Mouse (Mus musculus): Measurements from ENCODE around the gene 9930022D16Rik. TPM values are rescaled to one million over a fixed set of nuclear protein-coding genes. Genes with fewer than 3 reads are reported as not detected.

9930022D16Rik gene
- polyA plus RNA-seq, 1 experiment from 2014 or later = not detected

DNA sequence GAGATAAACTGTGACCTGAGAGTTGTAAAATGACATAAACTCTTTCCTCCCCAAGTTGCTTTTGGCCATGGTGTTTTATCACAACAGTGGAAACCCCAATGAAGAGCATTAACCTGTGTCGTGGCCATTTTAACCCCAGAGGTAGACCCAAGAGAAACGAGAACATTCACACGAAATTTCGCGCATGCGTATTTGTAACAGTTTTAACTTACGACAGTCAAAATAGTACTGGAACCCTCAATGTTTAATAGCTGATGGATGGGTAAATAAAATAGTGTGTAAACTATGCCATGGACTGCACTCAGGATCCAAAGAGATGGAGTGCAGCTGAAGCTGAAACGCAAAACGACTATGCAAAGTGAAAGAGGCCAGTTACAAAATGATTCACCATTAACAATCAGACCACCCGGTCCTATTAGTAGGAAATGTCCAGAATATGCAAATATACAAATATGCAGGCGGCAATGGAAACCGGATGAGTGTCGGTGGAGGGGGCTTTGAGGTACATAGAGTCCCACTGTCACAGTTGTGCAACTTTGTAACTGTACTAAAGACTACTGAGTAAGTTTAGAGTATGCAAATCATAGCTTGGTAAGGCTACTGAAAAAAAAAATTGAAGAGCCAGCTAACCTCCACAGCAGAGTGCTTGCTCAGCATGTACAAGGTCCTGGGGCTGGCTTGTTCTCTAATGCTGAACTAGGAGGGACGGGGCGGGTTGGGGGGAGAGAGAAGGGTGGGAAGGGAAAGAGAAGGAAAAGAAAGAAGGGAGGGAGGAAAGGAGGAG is 3.3 kb upstream of the 9930022D16Rik start:
- Histone ChIP-seq H3K9ac (ENCODE audit: low read length) (no peak overlapping the region), H3K4me3 (ENCODE audit: low read length) (no peak overlapping the region), H3K27ac (ENCODE audit: low read length) (no peak overlapping the region), H3K4me1 (replicated peaks; ENCODE audit: control insufficient read depth, insufficient read depth, low read length) (peaks cover 1% of the 10 kb centered on the region; the same call in 1 of the 2 replicates), H3K4me2 (ENCODE audit: low read depth, low read length) (no peak overlapping the region), H3K9me3 (ENCODE audit: control insufficient read depth, low read length) (no peaks in the 10 kb centered on the region), H3K36me3 (ENCODE audit: control insufficient read depth, insufficient read depth, low read length) (no peaks in the 10 kb centered on the region), H3K27me3 (ENCODE audit: control insufficient read depth, insufficient read depth, low read depth, low read length) (no peaks in the 10 kb centered on the region)
- 81% methylated on average over 15 of the region's 15 CpGs for WGBS
- ATAC-seq (ENCODE audit: low read depth) = no peak

DNA sequence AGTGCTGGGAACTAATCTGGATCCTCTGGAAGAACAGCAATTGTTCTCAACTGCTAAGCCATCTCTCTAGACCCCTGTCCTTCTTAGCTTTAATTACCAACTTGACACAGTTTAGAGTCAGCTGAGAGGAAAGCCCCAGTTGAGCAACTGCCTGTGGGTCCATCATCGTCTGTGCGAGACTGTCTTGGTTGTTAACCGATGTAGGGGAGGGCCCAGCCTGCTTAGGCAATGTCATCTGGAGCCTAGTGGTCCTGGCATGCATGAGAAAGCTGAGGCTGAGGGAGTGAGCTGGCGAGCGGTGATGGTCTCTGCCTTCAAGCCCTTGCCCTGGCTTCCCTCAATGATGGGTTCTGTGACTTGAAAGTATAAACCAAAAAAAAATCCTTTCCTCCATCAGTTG is 1.1 kb downstream of the 9930022D16Rik start:
- Histone ChIP-seq H3K4me1 (replicated peaks; ENCODE audit: control insufficient read depth, insufficient read depth, low read length) (peaks cover 7% of the 10 kb centered on the region), H3K27me3 (ENCODE audit: control insufficient read depth, insufficient read depth, low read depth, low read length) (no peaks in the 10 kb centered on the region), H3K9ac (ENCODE audit: low read length) (no peak overlapping the region), H3K36me3 (ENCODE audit: control insufficient read depth, insufficient read depth, low read length) (no peaks in the 10 kb centered on the region), H3K4me3 (ENCODE audit: low read length) (no peak overlapping the region), H3K27ac (ENCODE audit: low read length) (no peak overlapping the region), H3K4me2 (ENCODE audit: low read depth, low read length) (no peak overlapping the region), H3K9me3 (ENCODE audit: control insufficient read depth, low read length) (no peaks in the 10 kb centered on the region)
- WGBS = 88% methylated on average over 5 of the region's 5 CpGs
- ATAC-seq (ENCODE audit: low read depth) = no peak

DNA sequence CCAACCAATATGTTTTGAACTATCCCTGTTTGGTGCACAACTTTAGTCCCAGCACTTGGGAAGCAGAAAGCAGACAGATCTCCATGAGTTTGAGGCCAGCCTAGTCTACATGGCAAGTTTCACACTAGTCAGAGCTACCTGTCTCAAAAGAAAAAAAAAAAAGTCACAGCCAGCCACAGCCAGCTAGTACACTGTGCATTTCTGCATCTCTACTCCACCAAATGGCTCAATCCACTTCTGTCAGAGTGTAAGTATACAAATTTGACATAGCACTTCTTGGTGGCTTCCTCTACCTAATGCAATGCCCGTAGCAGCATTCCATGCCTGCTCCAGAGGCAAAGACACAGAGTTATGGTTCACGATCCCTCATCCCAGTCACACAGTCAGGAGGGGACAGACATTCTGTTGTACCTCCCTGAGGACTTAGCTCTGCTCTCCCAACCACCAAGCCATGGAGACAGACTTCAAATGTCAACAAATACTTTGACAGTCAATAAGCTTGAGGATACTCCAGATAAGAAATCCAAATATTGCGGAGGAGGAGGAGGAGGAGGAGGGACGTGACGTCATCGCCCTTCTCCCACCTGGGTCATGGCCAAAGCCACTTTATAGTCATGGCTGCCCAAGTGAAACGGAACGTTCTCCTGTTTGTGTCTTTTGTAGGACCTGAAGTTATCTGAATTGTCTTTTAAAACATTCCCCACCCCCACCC is 3.1 kb downstream of the 9930022D16Rik start:
- Histone ChIP-seq H3K4me1 (replicated peaks; ENCODE audit: control insufficient read depth, insufficient read depth, low read length) (peaks cover 7% of the 10 kb centered on the region), H3K9me3 (ENCODE audit: control insufficient read depth, low read length) (no peaks in the 10 kb centered on the region), H3K27ac (ENCODE audit: low read length) (no peak overlapping the region), H3K27me3 (ENCODE audit: control insufficient read depth, insufficient read depth, low read depth, low read length) (no peaks in the 10 kb centered on the region), H3K9ac (ENCODE audit: low read length) (no peak overlapping the region), H3K4me3 (ENCODE audit: low read length) (no peak overlapping the region), H3K36me3 (ENCODE audit: control insufficient read depth, insufficient read depth, low read length) (no peaks in the 10 kb centered on the region), H3K4me2 (ENCODE audit: low read depth, low read length) (peak overlapping the region; percentile 34; the same call in 1 of the 2 replicates)
- 24% methylated on average over 8 of the region's 8 CpGs for WGBS
- peak; percentile 59 for ATAC-seq (ENCODE audit: low read depth)

DNA sequence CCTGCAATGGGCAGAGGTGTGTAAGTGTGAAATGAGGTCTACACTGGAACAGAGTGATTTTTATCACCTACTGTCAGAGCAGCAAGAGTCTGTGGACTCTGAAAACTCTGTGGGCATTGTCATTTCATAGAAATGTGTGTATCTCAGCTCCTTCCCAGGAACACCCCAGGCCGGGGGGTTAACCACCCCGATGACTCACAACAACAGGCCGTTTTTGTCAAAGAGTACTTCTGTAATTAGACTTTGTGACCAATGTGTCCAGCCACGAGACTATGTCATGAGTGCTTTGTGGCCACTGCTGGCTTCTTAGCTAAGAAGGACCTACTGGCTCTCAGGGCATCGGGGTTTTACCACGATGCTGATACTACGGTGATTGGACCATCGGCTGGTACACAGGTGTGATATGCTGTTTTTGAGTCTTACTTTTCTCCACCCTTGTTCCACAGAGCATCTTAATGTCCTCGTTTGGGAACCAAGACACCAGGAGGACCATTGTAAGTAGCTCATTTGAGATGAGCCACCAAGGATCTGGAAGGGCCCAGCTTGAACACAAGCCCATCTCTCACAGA is 3.8 kb downstream of the 9930022D16Rik start:
- no peak overlapping the region for H3K4me2 ChIP-seq (ENCODE audit: low read depth, low read length)
- WGBS = 78% methylated on average over 9 of the region's 9 CpGs
- H3K9me3 ChIP-seq (ENCODE audit: control insufficient read depth, low read length) = peaks cover 4% of the 10 kb centered on the region; the same call in 1 of the 2 replicates
- no peak overlapping the region for H3K4me3 ChIP-seq (ENCODE audit: low read length)
- no peaks in the 10 kb centered on the region for H3K27me3 ChIP-seq (ENCODE audit: control insufficient read depth, insufficient read depth, low read depth, low read length)
- H3K9ac ChIP-seq (ENCODE audit: low read length) = no peak overlapping the region
- H3K36me3 ChIP-seq (ENCODE audit: control insufficient read depth, insufficient read depth, low read length) = no peaks in the 10 kb centered on the region
- ATAC-seq (ENCODE audit: low read depth) = peak; percentile 34; the same call in 1 of the 2 replicates
- peaks cover 7% of the 10 kb centered on the region for H3K4me1 ChIP-seq (replicated peaks; ENCODE audit: control insufficient read depth, insufficient read depth, low read length)
- H3K27ac ChIP-seq (ENCODE audit: low read length) = no peak overlapping the region

DNA sequence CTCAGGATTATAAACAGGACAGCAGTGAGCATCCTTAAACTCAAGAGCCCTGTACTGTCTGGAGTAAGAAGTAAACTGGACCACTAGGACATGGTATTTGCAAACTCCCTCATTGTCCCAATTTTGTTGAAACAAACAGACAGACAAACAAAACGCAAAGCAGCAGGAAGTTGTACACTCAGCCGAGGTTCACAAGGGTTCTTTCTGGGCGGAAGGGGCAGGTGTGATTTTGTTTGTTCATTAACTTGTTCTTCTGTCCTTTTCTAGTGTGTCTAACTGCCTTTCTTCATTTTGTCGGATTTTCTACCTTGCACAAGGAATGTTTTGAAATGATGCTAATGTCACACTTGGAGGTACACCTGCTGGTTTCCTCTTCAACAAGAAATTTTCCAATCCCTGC is 5.7 kb downstream of the 9930022D16Rik start:
- Histone ChIP-seq H3K4me1 (replicated peaks; ENCODE audit: control insufficient read depth, insufficient read depth, low read length) (peaks cover 7% of the 10 kb centered on the region), H3K36me3 (ENCODE audit: control insufficient read depth, insufficient read depth, low read length) (no peaks in the 10 kb centered on the region), H3K9me3 (ENCODE audit: control insufficient read depth, low read length) (peaks cover 4% of the 10 kb centered on the region; the same call in 1 of the 2 replicates), H3K27ac (ENCODE audit: low read length) (no peak overlapping the region), H3K4me3 (ENCODE audit: low read length) (no peak overlapping the region), H3K9ac (ENCODE audit: low read length) (no peak overlapping the region), H3K4me2 (ENCODE audit: low read depth, low read length) (no peak overlapping the region), H3K27me3 (ENCODE audit: control insufficient read depth, insufficient read depth, low read depth, low read length) (no peaks in the 10 kb centered on the region)
- 40% methylated on average over 4 of the region's 4 CpGs for whole genome bisulfite sequencing
- no peak for ATAC-seq (ENCODE audit: low read depth)

DNA sequence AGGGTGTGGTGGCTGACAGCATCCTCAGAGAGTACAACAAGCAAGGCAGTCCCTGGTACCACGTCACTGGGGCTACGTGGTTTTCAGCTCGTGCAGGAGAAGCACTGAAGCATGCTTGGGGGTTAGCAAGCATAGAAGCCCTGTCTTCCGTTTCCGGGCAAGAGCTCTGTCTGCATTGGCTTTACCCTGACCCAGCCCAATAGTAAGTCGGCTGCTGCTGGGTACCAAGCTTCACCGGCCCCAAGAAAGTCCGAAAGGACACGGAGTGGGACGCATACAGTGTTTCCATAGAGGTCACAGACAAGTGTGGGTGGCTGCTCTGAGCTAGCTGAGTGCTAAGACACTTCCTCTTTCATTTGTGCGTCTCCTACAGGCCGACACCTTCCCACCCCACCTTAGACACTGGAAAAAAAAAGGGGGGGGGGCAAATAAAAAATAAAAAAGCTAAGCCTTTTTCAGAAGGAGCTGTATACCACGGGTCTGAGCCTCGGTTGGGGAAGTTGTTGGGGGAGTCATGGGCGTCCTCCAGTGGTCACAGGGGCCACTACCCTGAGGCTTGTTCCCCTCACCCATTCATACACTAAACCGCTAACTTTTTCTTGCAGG is 6.3 kb downstream of the 9930022D16Rik start:
- no peak overlapping the region for H3K4me3 ChIP-seq (ENCODE audit: low read length)
- H3K4me2 ChIP-seq (ENCODE audit: low read depth, low read length) = no peak overlapping the region
- H3K36me3 ChIP-seq (ENCODE audit: control insufficient read depth, insufficient read depth, low read length) = no peaks in the 10 kb centered on the region
- 32% methylated on average over 16 of the region's 16 CpGs for WGBS
- H3K9ac ChIP-seq (ENCODE audit: low read length) = no peak overlapping the region
- H3K27ac ChIP-seq (ENCODE audit: low read length) = no peak overlapping the region
- no peaks in the 10 kb centered on the region for H3K27me3 ChIP-seq (ENCODE audit: control insufficient read depth, insufficient read depth, low read depth, low read length)
- no peak for ATAC-seq (ENCODE audit: low read depth)
- H3K9me3 ChIP-seq (ENCODE audit: control insufficient read depth, low read length) = peaks cover 4% of the 10 kb centered on the region; the same call in 1 of the 2 replicates
- peaks cover 7% of the 10 kb centered on the region for H3K4me1 ChIP-seq (replicated peaks; ENCODE audit: control insufficient read depth, insufficient read depth, low read length)

DNA sequence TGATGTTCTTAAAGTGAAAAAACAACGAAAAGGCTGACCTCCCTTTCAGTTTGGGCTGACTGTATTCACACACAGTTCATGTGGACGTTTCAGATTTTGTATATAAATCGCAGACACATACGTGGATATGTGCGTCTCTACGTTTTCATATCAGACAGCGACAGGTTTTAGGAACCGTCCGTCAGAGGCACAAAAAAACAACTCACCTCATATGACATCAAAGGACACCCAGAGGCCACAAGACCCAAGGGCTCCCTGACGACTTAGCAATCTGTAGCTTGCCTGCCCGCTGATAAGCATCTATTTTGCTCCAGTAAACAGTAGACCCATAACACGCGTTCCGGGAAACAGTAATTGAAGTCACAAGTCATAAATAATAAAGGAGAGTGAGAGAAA is 6.8 kb downstream of the 9930022D16Rik start:
- no peak for ATAC-seq (ENCODE audit: low read depth)
- WGBS = 64% methylated on average over 14 of the region's 14 CpGs
- no peak overlapping the region for H3K27ac ChIP-seq (ENCODE audit: low read length)
- H3K4me3 ChIP-seq (ENCODE audit: low read length) = no peak overlapping the region
- H3K36me3 ChIP-seq (ENCODE audit: control insufficient read depth, insufficient read depth, low read length) = no peaks in the 10 kb centered on the region
- H3K4me1 ChIP-seq (replicated peaks; ENCODE audit: control insufficient read depth, insufficient read depth, low read length) = peaks cover 4% of the 10 kb centered on the region
- no peak overlapping the region for H3K4me2 ChIP-seq (ENCODE audit: low read depth, low read length)
- H3K27me3 ChIP-seq (ENCODE audit: control insufficient read depth, insufficient read depth, low read depth, low read length) = no peaks in the 10 kb centered on the region
- H3K9ac ChIP-seq (ENCODE audit: low read length) = no peak overlapping the region
- H3K9me3 ChIP-seq (ENCODE audit: control insufficient read depth, low read length) = peaks cover 4% of the 10 kb centered on the region; the same call in 1 of the 2 replicates

DNA sequence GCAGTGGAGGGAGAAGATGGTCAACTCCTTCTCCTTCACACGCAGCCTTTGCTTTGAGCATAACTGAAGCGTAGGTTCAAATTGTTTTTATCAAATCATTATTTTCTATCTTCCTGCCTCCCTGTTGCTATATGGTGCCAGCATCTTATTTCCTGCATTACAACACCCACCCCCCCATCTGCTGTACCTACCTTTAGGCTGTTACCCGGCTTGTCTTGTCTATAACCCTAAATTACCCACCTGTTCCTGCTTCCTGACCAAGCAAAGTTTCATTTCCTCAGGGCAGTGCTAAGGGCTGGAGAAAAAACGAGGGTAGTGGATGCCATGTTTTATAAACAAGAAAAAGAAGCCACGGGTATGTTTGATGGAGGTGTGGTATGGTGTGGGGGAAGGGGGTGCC is 7.5 kb downstream of the 9930022D16Rik start:
- ATAC-seq (ENCODE audit: low read depth) = no peak
- H3K4me3 ChIP-seq (ENCODE audit: low read length) = no peak overlapping the region
- H3K9me3 ChIP-seq (ENCODE audit: control insufficient read depth, low read length) = peaks cover 4% of the 10 kb centered on the region; the same call in 1 of the 2 replicates
- no peak overlapping the region for H3K4me2 ChIP-seq (ENCODE audit: low read depth, low read length)
- H3K4me1 ChIP-seq (replicated peaks; ENCODE audit: control insufficient read depth, insufficient read depth, low read length) = no peaks in the 10 kb centered on the region; the same call in none of the 2 replicates
- no peak overlapping the region for H3K27ac ChIP-seq (ENCODE audit: low read length)
- 70% methylated on average over 5 of the region's 5 CpGs for WGBS
- no peaks in the 10 kb centered on the region for H3K36me3 ChIP-seq (ENCODE audit: control insufficient read depth, insufficient read depth, low read length)
- no peaks in the 10 kb centered on the region for H3K27me3 ChIP-seq (ENCODE audit: control insufficient read depth, insufficient read depth, low read depth, low read length)
- no peak overlapping the region for H3K9ac ChIP-seq (ENCODE audit: low read length)

DNA sequence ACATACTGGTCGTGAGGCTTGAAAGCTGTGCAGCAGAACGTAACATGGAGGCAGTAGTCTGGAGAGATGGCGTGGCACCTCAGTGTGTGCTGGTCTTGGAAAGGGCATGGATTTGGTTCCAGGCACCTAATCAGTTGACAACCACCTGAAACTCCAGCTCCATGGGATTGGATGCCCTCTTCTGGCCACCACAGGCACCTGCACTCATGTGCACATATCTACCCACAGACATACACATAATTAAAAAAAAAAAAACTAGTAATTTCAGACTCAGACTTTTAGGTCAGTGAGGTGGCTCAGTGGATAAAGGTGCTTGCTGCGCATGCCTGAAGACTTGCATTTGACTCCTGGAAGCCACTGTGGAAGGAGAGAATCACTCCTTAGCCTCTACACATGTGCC is 8.5 kb downstream of the 9930022D16Rik start:
- 98% methylated on average over 4 of the region's 4 CpGs for WGBS
- H3K4me1 ChIP-seq (replicated peaks; ENCODE audit: control insufficient read depth, insufficient read depth, low read length) = peaks cover 5% of the 10 kb centered on the region
- peaks cover 4% of the 10 kb centered on the region; the same call in 1 of the 2 replicates for H3K9me3 ChIP-seq (ENCODE audit: control insufficient read depth, low read length)
- no peaks in the 10 kb centered on the region for H3K36me3 ChIP-seq (ENCODE audit: control insufficient read depth, insufficient read depth, low read length)
- no peak overlapping the region for H3K9ac ChIP-seq (ENCODE audit: low read length)
- H3K4me2 ChIP-seq (ENCODE audit: low read depth, low read length) = no peak overlapping the region
- no peaks in the 10 kb centered on the region for H3K27me3 ChIP-seq (ENCODE audit: control insufficient read depth, insufficient read depth, low read depth, low read length)
- H3K4me3 ChIP-seq (ENCODE audit: low read length) = no peak overlapping the region
- no peak for ATAC-seq (ENCODE audit: low read depth)
- no peak overlapping the region for H3K27ac ChIP-seq (ENCODE audit: low read length)

Data from lung, embryonic 16.5 days (tissue).